Mouse (Mus musculus): ENCODE data around the gene Gm21969. TPM values are rescaled to one million over a fixed set of nuclear protein-coding genes. Genes with fewer than 3 reads are reported as not detected.
A peak's percentile ranks its signal among the peaks of the same experiment; 100 is the strongest.

Gm21969 gene
- total RNA-seq (2021), result not detected
- long read RNA-seq, experiment 1, partial matches to known transcripts, result 0 of 1 reads
- long read RNA-seq, experiment 1, other reads (novel, unspliced or antisense), result 1 of 1 reads
- long read RNA-seq, experiment 2, partial matches to known transcripts, result 0 of 2 reads
- long read RNA-seq, experiment 2, other reads (novel, unspliced or antisense), result 2 of 2 reads

- peak; percentile 97 for TF ChIP-seq CTCF (conservative IDR thresholded peaks at IDR 0.05)
- peak in 1 of 2 experiments; percentile 70 for DNase-seq (ENCODE audit: low spot score in 2 of 2)
- Histone ChIP-seq H3K4me3 (no peak within 1 kb of the TSS), H3K27ac (peak within 1 kb of the TSS; percentile 43)
Measured at GRCm38 (mm10) chr4:139602357-139603244, at the start of gene Gm21969. Gene Gm21969, plus strand, starts transcription at chr4:139603186.

DNA sequence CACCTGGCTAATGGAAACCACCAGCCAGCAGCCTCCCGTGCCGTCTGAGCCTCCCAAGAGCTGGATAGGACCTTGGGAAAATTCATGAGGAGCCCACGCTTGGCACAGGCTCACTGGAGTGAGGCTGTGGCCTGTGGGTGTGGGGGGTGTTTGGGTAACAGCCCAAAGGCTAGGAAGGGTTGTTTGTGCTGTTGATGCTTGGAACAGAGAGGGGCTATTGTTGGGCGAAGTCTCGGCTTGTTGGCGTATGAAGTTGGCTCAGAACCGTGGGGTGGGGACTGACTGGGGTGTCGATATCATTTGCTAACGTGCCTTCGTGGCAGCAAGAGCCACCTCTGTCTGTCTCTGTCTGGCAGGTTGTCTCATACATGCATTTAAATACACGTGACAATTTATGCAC lies 47.8 kb upstream of the Gm21969 start:
- Histone ChIP-seq H3K4me3 (no peak overlapping the region), H3K27ac (no peak overlapping the region)
- DNase-seq (ENCODE audit: low spot score in 2 of 2), result no peak
- no peak for TF ChIP-seq CTCF (conservative IDR thresholded peaks at IDR 0.05)

- no peak overlapping the region for H3K27ac ChIP-seq
- H3K4me3 ChIP-seq, result no peak overlapping the region
- no peak for TF ChIP-seq CTCF (conservative IDR thresholded peaks at IDR 0.05)
- DNase-seq (ENCODE audit: low spot score in 2 of 2), result no peak
Measured at GRCm38 (mm10) chr4:139555951-139556350, 47.0 kb upstream of the Gm21969 start.

- DNase-seq (ENCODE audit: low spot score in 2 of 2), result no peak
- no peak overlapping the region for H3K4me3 ChIP-seq
- TF ChIP-seq CTCF (conservative IDR thresholded peaks at IDR 0.05), result no peak
- no peak overlapping the region for H3K27ac ChIP-seq
Measured at GRCm38 (mm10) chr4:139568361-139568760, 34.6 kb upstream of the Gm21969 start.

GRCm38 (mm10) chr4:139570756-139571155 lies 32.2 kb upstream of the Gm21969 start:
- no peak for DNase-seq (ENCODE audit: low spot score in 2 of 2)
- peak; percentile 53 for TF ChIP-seq CTCF (conservative IDR thresholded peaks at IDR 0.05)
- Histone ChIP-seq H3K27ac (no peak overlapping the region), H3K4me3 (no peak overlapping the region)

DNA sequence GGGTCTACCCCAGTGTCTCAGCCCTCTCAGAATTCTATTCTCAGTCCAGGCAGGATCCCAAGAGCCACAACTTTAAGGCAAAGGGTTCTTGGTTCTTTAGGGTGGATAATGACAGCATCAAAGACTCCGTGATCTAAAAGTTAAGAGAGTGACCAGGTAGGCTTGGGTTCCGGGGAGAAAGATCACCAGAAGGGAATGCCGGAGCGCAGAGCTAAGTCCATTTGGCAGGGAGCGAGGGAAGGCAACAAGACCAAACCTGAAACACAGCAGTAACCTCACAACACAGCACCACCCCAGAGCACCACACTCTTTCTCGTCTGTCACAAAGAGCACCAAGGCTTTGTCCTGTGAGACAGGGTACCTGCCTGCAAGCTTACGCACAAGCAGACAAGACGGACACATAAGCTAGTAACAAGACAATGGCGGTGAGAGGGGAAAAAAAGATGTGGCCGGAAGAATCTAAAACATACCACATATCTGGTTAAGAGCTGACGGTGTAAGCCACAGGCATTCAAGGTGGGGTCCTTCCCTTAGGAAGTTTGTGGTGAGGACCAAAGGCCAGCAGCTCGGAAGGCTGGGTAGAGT lies 30.0 kb upstream of the Gm21969 start:
- TF ChIP-seq CTCF (conservative IDR thresholded peaks at IDR 0.05), result no peak
- DNase-seq (ENCODE audit: low spot score in 2 of 2), result no peak
- no peak overlapping the region; the same call in 1 of the 2 replicates for H3K27ac ChIP-seq
- no peak overlapping the region for H3K4me3 ChIP-seq

DNA sequence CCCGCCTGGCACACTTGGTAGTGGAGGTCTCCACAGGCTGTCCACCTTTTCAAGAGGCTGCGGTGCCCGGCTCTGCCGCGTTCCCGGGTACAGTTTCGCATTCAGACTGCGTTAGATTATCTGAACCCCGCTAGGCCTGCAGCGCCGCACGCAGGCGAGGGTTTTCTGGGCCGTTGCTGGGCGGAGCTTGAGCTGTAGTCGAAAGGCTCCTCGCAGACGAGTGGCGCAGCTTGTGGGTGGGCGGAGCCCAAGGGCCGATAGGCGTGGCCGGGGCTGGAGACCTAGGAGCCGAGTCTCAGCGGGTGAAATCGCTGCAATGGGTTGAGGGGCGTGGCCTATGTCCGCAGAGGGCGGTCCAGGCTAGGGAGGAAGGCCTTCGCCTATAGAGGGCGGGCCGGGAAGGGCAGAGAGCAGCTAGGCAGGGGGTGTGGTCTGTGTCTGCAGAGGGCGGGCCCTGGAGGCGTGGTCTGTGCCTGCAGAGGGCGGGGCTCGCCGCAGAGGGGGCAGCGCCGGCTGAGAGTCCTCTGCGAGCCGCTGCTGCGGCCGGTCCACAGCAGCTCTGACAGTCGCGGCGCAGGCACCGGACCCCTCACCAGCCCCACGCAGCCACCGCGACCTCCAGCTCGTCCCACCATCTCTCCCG lies 28.7 kb upstream of the Gm21969 start:
- peak overlapping the region; percentile 94 for H3K27ac ChIP-seq
- H3K4me3 ChIP-seq, result peak overlapping the region; percentile 75
- DNase-seq (ENCODE audit: low spot score in 2 of 2), result peak; percentile 98
- TF ChIP-seq CTCF (conservative IDR thresholded peaks at IDR 0.05), result peak; percentile 83

DNA sequence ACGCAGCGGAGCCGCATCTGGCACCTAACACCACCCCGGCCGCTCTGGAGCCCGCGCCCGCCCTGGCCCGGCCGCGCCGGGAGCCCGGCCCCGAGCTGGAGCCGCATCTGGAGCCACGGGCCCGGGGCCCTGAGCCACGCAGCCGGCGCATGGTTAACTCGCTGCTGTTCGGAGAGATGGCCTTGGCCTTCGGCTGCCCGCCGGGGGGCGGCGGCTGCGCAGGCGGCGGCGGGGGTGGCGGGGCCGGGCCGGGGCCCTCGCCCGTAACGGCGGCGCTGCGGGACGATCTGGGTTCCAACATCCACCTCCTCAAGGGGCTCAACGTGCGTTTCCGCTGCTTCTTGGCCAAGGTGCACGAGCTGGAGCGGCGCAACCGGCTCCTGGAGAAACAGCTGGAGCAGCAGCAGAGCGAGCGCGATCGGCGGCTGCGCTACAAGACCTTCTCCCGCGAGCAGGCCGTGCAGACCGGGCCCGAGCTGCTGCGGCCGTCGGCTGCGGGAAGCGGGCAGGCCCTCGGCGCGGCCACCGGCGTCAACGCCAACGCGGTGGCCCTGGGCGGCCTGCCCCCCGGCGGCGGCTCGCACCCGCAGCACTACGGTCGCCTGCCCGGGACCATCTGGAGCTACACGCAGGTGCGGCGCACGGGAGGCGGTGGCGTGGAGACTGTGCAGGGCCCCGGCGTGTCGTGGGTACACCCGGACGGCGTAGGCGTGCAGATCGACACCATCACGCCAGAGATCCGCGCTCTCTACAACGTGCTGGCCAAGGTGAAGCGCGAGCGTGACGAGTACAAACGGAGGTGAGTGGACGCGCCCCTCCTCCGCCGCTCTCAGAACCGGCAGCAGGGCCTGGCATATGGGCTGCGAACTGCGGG lies 27.9 kb upstream of the Gm21969 start:
- peak overlapping the region; percentile 94 for H3K27ac ChIP-seq
- DNase-seq (ENCODE audit: low spot score in 2 of 2), result peak in 1 of 2 experiments; percentile 51
- peak overlapping the region; percentile 75 for H3K4me3 ChIP-seq
- peak; percentile 27 for TF ChIP-seq CTCF (conservative IDR thresholded peaks at IDR 0.05)

DNA sequence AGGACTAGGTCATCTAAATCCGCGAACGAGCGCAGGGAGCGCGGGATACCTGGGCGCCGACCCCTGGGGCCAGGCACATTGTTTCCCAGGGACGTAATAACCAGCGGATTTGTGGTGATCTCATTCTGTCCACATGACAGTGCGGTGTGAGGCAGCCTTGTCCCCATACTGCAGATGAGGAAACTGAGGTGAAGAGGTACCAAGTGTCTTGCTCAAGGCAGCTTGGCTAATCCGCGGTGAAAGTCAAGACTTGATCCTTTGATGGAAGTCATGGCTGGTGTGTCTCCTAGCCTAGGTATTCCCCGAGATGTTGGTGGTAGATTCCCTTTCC lies 27.3 kb upstream of the Gm21969 start:
- peak overlapping the region; percentile 94 for H3K27ac ChIP-seq
- peak overlapping the region; percentile 75 for H3K4me3 ChIP-seq
- TF ChIP-seq CTCF (conservative IDR thresholded peaks at IDR 0.05), result no peak
- DNase-seq (ENCODE audit: low spot score in 2 of 2), result no peak

- TF ChIP-seq CTCF (conservative IDR thresholded peaks at IDR 0.05), result no peak
- no peak for DNase-seq (ENCODE audit: low spot score in 2 of 2)
- Histone ChIP-seq H3K27ac (0 out of 2 replicates have a peak overlapping the region, but pooled peaks have one; percentile 94), H3K4me3 (peak overlapping the region; percentile 75)
Measured at GRCm38 (mm10) chr4:139576251-139576880, 26.6 kb upstream of the Gm21969 start.

GRCm38 (mm10) chr4:139577006-139577405 lies 26.0 kb upstream of the Gm21969 start:
- H3K27ac ChIP-seq, result 0 out of 2 replicates have a peak overlapping the region, but pooled peaks have one; percentile 10
- TF ChIP-seq CTCF (conservative IDR thresholded peaks at IDR 0.05), result no peak
- peak overlapping the region; percentile 75 for H3K4me3 ChIP-seq

DNA sequence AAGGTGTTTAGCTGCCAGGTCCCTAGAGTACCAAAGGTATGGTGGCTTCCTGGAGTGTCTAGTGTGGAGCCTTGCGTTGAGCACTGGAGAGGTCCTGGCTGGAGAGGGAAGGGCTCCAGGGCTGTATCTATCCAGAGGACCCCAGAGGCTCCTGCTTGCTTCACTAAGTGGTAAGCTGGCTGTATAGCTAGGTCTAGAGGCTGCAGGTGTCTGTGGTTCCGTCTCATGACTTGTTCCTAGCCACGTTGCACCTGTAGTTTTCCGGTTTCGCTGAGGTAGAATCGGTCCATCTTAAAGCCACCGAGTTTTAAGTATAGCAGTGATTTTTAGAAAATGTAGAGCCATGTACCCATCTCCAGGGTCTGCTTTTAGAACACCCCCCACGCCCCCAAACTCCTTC lies 24.6 kb upstream of the Gm21969 start:
- no peak for TF ChIP-seq CTCF (conservative IDR thresholded peaks at IDR 0.05)
- DNase-seq (ENCODE audit: low spot score in 2 of 2), result no peak
- no peak overlapping the region for H3K27ac ChIP-seq
- H3K4me3 ChIP-seq, result no peak overlapping the region

More at GRCm38 (mm10) chr4:139577006-139577405, 26.0 kb upstream of the Gm21969 start:
- no peak for DNase-seq (ENCODE audit: low spot score in 2 of 2)
